Mouse (Mus musculus): ENCODE data around the gene Kcnab2.
A peak's percentile ranks its signal among the peaks of the same experiment; 100 is the strongest.

Kcnab2 gene

GRCm38 (mm10) chr4:152477466-152478223 is at the start of gene Kcnab2:
Gene Kcnab2, minus strand, starts transcription at chr4:152477871.
- DNase-seq (ENCODE audit: low spot score): peak; percentile 99

- peak; percentile 61 for DNase-seq (ENCODE audit: low spot score)
Measured at GRCm38 (mm10) chr4:152520083-152520482, 42.4 kb upstream of the Kcnab2 start.

GRCm38 (mm10) chr4:152519106-152519505 is 41.4 kb upstream of the Kcnab2 start:
- no peak for DNase-seq (ENCODE audit: low spot score)

GRCm38 (mm10) chr4:152514884-152515283 is 37.2 kb upstream of the Kcnab2 start:
- no peak for DNase-seq (ENCODE audit: low spot score)

GRCm38 (mm10) chr4:152512221-152512925 is 34.7 kb upstream of the Kcnab2 start:
- no peak for DNase-seq (ENCODE audit: low spot score)

GRCm38 (mm10) chr4:152494360-152494879 is 16.7 kb upstream of the Kcnab2 start:
- DNase-seq (ENCODE audit: low spot score): no peak

GRCm38 (mm10) chr4:152491250-152491899 is 13.7 kb upstream of the Kcnab2 start:
- DNase-seq (ENCODE audit: low spot score): peak; percentile 79

GRCm38 (mm10) chr4:152490311-152490710 is 12.6 kb upstream of the Kcnab2 start:
- DNase-seq (ENCODE audit: low spot score): no peak

GRCm38 (mm10) chr4:152488046-152488445 is 10.4 kb upstream of the Kcnab2 start:
- no peak for DNase-seq (ENCODE audit: low spot score)

GRCm38 (mm10) chr4:152480426-152480825 is 2.8 kb upstream of the Kcnab2 start:
- no peak for DNase-seq (ENCODE audit: low spot score)

- no peak for DNase-seq (ENCODE audit: low spot score)
Measured at GRCm38 (mm10) chr4:152478224-152478567, 525 bp upstream of the Kcnab2 start.

GRCm38 (mm10) chr4:152477106-152477465 is 585 bp downstream of the Kcnab2 start:
- no peak for DNase-seq (ENCODE audit: low spot score)

GRCm38 (mm10) chr4:152476427-152477023 is 1.1 kb downstream of the Kcnab2 start, which contains the start of gene Nphp4:
Gene Nphp4, plus strand, starts transcription at chr4:152476706.
- DNase-seq (ENCODE audit: low spot score): peak; percentile 7

- DNase-seq (ENCODE audit: low spot score): no peak
Measured at GRCm38 (mm10) chr4:152475941-152476340, 1.7 kb downstream of the Kcnab2 start.

- no peak for DNase-seq (ENCODE audit: low spot score)
Measured at GRCm38 (mm10) chr4:152467951-152468350, 9.7 kb downstream of the Kcnab2 start.

GRCm38 (mm10) chr4:152466601-152467000 is 11.1 kb downstream of the Kcnab2 start:
- no peak for DNase-seq (ENCODE audit: low spot score)

- no peak for DNase-seq (ENCODE audit: low spot score)
Measured at GRCm38 (mm10) chr4:152465116-152465515, 12.6 kb downstream of the Kcnab2 start.

GRCm38 (mm10) chr4:152463147-152463546 is 14.5 kb downstream of the Kcnab2 start:
- no peak for DNase-seq (ENCODE audit: low spot score)

- DNase-seq (ENCODE audit: low spot score): no peak
Measured at GRCm38 (mm10) chr4:152462516-152462915, 15.2 kb downstream of the Kcnab2 start.

GRCm38 (mm10) chr4:152457673-152458072 is 20.0 kb downstream of the Kcnab2 start:
- DNase-seq (ENCODE audit: low spot score): no peak

GRCm38 (mm10) chr4:152456609-152457008 is 21.1 kb downstream of the Kcnab2 start:
- DNase-seq (ENCODE audit: low spot score): no peak

- no peak for DNase-seq (ENCODE audit: low spot score)
Measured at GRCm38 (mm10) chr4:152454153-152454552, 23.5 kb downstream of the Kcnab2 start.
